Mouse (Mus musculus) cerebellum, adult 11 months (tissue): ENCODE data around the gene Fbxo42.
"Not testable (repeated sequence)": the region's sequence is repeated elsewhere in the genome, so short reads cannot be mapped to it uniquely, and the experiment has no call there.

Experiments used
- DNase-seq: peaks from one replicate; pipeline ENCODE4 v3.0.0; 2022

Fbxo42 gene

DNA sequence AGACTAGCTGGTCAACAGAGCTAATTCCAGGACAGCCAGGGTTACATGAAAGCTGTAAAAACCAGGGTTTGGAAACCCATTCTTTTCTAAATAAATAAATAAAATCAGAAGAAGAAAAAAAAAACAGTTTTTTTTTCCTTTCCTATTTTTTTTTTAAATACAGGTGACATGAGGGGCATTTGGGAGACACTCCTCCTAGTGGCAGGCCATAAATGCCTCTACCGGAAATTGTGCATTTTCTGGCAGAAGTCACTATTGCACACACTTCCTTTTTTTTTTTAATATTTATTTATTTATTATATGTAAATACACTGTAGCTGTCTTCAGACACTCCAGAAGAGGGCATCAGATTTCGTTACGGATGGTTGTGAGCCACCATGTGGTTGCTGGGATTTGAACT is 10.0 kb upstream of the Fbxo42 start:
- DNase-seq, result not testable (repeated sequence)

DNA sequence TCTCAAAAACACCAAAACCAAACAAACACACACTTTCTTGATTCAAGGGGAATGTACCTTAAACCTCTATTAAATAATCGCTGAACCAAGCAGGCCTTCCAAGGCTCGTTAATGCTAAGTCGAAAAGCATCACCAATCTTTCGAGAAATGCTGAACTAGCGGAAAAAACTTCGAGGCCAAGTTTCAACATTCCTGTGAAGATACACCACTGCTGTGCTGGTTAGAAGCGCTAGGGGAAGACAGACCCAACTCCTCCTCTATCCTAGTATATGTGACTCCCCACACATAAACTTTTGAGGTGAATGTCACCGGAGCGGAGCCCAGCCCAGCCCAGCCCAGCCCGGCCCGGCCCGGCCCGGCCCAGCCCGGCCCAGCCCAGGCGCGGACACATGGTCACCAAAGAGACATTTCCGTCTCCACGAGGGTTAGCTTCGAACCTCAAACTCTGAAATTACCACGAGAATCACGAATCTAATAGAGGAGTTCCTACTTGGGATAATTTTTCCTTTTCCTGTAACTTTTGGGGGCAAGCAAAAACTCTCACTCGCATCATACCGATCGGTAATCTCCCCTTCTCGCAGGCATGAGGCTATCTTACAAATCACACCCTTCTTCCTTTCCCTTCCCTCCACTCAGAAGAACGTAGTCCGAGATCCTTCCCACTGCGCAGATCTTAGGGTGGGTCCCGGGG is 9.1 kb upstream of the Fbxo42 start:
- no peak for DNase-seq

DNA sequence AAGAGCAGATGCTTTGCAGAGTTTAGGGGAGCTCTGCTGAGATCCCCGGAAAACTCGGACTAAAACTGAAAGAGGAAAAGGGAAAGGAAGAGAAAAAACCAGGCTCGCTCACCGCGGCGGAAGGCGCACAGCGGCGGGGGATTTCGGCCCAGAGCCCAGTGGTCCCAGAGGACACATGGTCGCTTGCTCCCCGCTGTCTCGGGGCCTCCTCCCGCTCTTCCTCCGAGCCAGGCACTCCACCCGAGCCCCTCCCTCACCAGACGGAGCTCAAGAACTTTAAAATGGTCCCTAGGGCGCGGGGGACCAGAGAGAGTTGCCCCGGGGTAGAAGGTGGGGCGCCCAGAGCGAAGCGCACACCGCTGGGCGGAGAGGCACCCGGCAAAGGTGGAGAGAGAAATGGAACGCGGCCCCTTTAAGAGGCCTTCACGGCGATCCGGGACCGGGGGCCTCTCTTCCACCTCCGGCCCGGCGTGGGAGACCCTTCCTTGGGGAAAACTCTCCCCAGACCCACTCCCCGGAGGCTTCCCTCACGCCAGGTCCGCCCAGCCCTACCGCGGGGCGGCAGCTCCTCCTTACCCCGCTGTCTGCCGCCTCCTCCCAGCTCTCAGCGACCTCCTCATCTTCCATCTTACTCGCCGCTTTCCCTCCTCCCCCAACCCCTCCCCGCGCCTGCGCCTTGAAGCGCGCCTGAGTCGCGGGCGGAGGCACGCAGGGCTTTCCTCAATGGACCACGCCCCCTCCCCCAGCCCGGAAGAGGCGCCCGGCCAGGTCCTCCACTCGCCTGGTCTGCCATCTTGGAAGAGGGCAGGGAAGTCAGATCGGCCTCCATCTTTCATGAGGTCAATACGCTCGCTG is 8.4 kb upstream of the Fbxo42 start, which contains the start of gene Szrd1:
TSS of gene Szrd1 (minus strand) at position 660 of the 855 bp plus-strand sequence.
- peak; percentile 99 for DNase-seq

DNA sequence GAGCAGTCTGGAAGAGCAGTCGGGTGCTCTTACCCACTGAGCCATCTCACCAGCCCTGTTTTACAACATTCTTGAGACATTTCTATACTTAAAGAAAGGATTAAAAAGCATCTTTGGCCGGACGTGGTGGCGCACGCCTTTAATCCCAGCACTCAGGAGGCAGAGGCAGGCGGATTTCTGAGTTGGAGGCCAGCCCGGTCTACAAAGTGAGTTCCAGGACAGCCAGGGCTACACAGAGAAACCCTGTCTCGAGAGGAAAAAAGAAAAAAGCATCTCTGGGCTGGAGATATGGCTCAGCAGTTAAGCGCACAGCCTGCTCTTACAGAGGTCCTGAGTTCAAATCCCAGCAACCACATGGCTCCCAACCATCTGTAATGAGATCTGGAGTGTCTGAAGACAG is 7.4 kb upstream of the Fbxo42 start:
- DNase-seq, result not testable (repeated sequence)

DNA sequence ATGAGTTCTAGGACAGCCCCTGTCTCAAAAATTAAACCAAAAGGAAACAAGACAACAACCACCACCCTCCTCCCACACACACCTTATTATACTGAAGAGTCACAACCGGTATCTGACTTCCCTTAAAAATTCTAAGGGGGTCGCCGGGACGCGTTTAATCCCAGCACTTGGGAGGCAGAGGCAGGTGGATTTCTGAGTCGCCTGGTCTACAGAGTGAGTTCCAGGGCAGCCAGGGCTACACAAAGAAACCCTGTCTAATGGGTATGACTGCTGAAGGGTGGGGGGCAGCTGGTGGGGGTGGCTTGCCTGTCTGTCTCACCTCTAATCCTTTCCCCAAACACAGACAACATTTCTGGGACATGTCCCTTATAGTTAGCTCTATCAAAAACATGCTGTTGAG is 6.7 kb upstream of the Fbxo42 start:
- no peak for DNase-seq

- DNase-seq, result peak; percentile 69
Measured at GRCm38 (mm10) chr4:141142285-141142811, 5.4 kb upstream of the Fbxo42 start.

- not testable (repeated sequence) for DNase-seq
Measured at GRCm38 (mm10) chr4:141145124-141145523, 2.6 kb upstream of the Fbxo42 start.

DNA sequence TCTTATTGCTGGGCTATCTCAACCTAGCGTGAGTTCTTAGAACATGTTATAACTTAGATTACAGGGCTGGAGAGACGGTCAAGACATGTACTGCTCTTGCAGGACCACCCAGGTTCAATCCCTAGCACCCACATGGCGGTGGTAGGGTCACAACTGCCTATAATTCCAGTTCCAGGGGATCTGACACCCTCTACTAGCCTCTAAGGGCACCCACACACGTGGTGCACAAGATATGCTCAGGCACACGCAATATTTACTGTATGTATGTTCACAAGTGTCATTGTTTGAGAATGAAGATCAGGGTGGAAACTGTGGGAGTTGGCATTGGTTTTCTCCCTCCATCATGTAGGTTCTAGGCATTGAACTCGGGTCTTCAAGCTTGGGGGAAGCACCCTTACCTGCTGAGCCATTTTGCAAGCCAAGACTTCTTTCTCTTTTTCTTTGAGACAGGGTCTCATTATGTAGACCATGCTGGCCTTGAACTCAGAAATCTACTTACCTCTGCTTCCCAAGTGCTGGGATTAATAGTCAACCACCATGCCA is 1.2 kb upstream of the Fbxo42 start:
- DNase-seq, result no peak

DNA sequence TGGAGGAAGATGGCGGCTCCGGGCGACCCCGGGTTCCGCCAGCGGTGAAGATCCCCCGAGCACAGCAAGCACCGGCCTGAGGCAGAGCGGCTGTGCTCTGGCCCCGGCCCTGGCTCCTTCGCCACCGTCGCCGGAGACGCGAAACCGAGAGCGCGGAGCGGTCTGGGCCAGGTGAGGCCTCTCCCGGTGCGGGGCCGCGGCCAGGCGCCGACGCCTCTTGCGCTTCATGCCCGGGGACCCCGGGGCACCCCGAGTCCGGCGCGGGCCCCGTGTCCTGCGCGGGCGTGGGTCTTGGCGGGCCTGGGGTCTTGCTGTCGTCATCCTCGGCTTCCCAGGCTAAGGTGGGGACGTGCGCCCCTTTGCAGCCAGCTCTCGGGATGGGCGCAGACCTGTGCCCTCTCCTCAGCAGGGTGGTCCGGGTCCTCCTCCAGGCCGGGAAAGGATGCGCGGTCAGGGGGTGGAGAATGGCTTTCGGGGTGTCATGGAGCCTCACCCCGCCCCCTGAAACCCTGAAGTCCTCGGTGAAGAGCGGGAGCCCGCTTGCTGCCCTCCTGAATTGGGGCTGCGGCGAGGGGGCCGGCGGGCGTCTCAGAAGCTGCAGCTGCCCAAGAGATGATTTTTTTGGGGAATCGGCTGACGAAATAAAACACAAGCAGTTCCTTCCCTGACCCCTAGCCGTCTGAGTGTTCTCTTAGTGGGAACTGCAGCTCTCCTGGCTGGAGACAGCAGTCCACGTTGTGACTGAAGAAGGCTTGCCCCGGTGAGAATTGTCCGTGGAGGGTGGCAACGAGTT is 492 bp downstream of the Fbxo42 start:
- DNase-seq, result no peak

DNA sequence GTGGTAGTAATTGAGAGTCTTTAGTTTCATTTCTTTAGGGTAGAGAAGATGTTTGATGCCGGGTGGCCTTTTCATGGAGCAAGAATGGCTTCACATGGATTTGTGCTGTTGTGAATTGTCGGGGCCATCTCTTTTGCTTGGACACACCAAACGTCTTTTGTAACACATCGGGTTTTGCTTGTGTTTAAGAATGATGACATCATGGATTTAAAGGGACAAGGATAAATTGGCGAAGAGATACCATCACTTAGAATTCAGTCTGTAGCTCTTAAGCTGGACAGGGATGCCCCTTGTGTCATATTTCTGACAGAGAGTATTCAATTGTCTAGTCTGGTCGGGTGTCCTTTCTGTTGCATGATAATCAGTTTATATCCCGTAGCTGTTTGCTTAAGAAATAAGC is 1.4 kb downstream of the Fbxo42 start:
- DNase-seq, result no peak

- DNase-seq, result no peak
Measured at GRCm38 (mm10) chr4:141157485-141157884, 9.8 kb downstream of the Fbxo42 start.

DNA sequence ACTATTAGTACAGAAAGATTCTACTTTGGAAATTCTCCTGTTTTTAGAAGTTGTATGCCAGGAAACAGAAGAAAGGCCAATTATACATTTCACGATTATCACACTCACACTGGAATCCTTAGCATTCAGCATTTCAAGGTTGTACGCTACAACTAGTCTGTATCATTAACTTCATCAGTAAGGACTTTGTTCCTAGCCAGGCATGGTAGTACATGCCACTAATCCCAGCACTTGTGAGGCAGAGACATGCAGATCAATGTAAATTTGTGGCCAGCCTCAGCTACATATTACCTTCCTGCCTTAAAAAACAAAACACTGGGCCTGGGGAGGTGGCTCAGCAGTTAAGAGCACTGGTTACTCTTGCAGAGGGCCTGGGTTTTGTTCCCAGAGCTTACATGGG is 10.9 kb downstream of the Fbxo42 start:
- no peak for DNase-seq

GRCm38 (mm10) chr4:141159093-141159492 is 11.4 kb downstream of the Fbxo42 start:
- DNase-seq, result no peak

DNA sequence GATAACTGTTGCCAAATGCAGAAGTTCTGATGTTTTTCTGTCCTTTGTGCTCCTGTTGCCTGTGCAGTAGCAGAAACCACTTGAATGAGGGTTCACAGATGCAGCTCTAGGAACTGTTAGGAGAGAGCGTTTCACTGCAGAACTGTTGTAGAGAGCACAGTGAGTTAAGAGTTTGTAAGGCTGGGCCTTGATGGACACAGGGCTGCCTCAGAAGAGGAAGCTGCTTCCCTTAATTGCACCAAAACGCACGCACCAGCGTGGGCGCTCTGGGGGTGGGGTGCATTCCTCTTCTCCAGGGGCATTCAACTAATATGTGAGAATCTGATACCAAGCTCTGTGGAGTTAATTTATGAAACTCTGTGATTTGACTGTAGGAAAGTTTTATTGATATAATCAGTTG is 12.0 kb downstream of the Fbxo42 start:
- no peak for DNase-seq

- DNase-seq, result no peak
Measured at GRCm38 (mm10) chr4:141160193-141160592, 12.5 kb downstream of the Fbxo42 start.

DNA sequence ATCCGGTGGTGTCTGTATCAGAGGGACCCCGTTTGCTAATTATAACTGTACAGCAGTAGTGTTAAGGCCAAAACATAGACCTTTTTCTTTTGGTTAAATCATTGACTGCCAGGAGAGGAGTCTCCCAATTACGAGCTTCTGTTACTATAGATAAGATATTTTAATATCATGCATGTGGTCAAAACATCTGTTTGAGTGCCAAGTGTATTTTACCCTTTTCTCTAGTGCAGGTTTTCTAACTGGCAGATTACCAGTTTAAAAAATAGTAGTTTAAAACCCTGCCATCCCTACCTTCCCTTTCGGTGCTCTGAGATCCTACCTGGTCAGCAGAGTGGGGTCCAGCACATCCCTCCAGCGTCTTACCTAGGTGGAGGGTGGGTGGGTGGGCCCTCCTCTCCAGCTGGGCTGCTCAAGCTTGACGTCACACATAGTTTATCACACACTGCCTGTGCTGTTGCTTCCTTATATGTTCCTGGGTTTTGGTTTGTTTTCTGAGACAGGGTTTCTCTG is 14.0 kb downstream of the Fbxo42 start:
- DNase-seq, result no peak

- DNase-seq, result no peak
Measured at GRCm38 (mm10) chr4:141163729-141164128, 16.0 kb downstream of the Fbxo42 start.

DNA sequence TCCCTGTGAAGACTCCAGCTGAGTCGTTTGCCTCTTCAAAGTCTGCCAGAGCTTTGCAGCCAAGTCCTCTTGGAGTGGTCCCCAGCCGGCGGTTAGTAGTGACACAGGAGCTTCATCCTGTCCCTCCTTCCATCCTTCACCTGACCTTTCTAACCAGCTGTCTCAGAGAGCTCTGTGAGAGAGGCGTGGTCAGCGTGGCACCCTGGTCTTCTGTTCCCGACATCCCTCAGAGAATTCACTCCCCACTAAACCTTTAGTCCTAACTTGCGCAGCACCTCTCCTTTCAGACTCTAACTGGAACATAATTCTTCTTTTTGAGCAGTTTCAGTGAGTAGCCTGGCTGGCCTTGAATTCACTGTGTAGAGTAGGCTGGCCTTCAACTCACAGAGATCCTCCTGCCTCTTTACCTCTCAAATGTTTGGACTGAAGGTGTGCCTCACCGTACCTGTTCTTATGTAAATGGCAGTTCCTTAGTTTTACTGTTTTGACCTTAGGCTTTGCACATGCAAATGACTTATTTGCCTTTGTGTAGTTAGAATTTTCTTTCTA is 18.1 kb downstream of the Fbxo42 start:
- DNase-seq, result no peak

DNA sequence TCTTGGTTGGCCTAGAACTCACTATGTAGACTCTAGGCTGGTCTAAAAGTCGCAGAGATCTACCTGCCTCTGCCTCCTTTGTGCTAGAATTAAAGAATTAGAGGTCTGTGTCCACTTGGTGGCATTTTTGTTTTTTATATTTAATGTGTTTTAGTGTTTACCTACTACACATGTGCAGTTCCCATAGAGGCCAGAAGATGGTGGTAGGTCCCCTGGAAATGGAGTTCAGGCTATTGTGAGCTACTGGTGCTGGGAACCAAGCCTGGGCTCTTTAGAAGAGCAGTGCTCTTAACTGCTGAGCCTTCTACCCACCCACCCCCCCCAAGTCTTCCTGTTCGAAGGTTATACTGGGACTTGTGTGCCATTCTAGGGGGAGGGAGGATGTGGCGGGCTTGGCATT is 19.4 kb downstream of the Fbxo42 start:
- no peak for DNase-seq

DNA sequence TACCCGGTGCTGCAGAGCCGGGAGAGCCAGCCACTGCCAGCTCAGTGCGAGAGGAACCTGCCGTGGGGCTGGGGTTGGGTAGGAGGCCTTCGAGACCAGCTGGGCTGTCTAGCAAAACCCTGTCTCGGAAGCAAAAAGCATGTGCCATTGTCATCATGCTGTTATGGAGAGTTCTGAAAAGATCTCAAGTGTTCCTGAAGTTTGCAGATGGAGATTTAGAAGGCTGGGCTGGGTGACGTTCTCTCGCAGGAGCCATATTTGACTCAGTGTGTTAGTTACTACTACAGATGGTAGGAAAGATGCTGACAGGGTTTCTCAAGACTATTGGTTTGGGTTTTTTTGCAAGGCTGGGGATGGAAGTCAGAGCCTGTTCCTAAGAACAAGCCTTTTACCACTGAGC is 24.4 kb downstream of the Fbxo42 start:
- DNase-seq, result no peak

- DNase-seq, result no peak
Measured at GRCm38 (mm10) chr4:141175783-141176182, 28.1 kb downstream of the Fbxo42 start.

- DNase-seq, result no peak
Measured at GRCm38 (mm10) chr4:141176328-141176838, 28.7 kb downstream of the Fbxo42 start.
